Mouse (Mus musculus): ENCODE results near the gene Arhgap19. TPM values are rescaled to one million over a fixed set of nuclear protein-coding genes. Genes with fewer than 3 reads are reported as not detected.

Gene Arhgap19
- polyA plus RNA-seq, 2 experiments: 21.8 to 29.5 TPM

DNA sequence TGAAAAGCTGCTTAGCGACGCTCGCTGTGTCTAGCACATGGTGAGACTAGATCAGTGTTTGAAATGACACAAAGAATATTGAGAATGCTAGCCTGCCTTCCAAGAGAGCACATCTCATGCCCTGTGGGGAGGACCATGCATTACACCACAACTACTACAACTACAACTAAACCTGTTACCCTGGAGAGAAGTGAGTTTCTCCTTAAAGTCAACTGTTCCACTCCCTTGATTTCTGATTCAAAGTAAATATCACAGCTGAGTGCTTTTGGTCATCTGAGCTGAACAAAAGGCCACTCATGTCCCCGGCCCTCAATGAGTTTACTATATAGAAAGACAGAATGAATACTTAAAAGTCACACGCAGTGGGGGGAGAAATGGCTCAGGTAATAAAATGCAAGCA is 8.2 kb upstream of the Arhgap19 start:
- DNase-seq (ENCODE audit: low read depth in 3 of 3, low spot score in 3 of 3): no peak
- H3K4me2 ChIP-seq (ENCODE audit: low read depth): no peak overlapping the region

DNA sequence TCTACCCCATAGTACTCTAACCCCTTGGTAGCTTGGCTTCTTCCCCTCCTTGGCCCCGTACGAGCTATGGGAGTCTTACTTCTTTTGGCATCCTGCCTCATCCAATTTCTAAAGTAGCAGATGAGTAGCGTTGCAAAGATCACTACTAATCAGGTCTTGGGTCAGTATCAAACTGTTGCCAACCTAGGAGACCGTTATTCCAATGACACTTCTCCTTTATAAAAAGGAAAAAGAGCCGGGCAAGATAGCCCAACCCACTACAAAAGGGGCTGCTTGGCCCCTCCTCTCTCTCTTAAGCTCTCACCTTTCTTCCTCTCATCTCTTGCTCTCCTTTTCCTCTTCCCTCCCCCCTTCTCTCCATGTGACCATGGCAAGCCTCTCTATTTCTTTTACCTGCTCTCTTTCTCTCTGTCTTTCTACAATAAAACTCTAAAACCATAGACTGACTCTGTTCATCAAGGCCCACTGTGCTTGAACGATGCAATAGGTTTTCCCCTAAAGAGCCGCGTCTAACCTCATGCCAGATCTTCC is 6.3 kb upstream of the Arhgap19 start:
- Histone ChIP-seq H3K9ac (replicated peaks) (0 out of 2 replicates have a peak overlapping the region, but pooled peaks have one; percentile 13), H3K36me3 (replicated peaks; ENCODE audit: control insufficient read depth, insufficient read depth, low read depth) (no peaks in the 10 kb centered on the region), H3K4me2 (ENCODE audit: low read depth) (peak overlapping the region; percentile 51), H3K9me3 (ENCODE audit: control insufficient read depth, low read length) (peaks cover 5% of the 10 kb centered on the region; the same call in 1 of the 2 replicates), H3K27me3 (ENCODE audit: control insufficient read depth, insufficient read depth, low read length) (no peaks in the 10 kb centered on the region), H3K4me3 (ENCODE audit: insufficient read depth in 1 of 2, low read depth in 2 of 2, low read length in 2 of 2) (no peak overlapping the region), H3K4me1 (replicated peaks; ENCODE audit: control insufficient read depth in 2 of 2, insufficient read depth in 2 of 2, low read length in 1 of 2) (peaks cover 23 to 30% of the 10 kb centered on the region in 2 experiments), H3K27ac (peak overlapping the region; percentile 49)
- TF ChIP-seq EP300 (IDR thresholded peaks at IDR 0.05; ENCODE audit: low read depth) (no peak), CTCF (IDR thresholded peaks at IDR 0.05; ENCODE audit: low read depth) (no peak)
- DNase-seq (ENCODE audit: low read depth in 3 of 3, low spot score in 3 of 3): no peak
- 58% methylated on average over 8 of the region's 8 CpGs for WGBS (ENCODE audit: insufficient replicate concordance)
- peak; percentile 26; the same call in 1 of the 2 replicates for ATAC-seq (ENCODE audit: insufficient read depth)

More for the DNA sequence above, 8.2 kb upstream of the Arhgap19 start:
- TF ChIP-seq CTCF (IDR thresholded peaks at IDR 0.05; ENCODE audit: low read depth): no peak
- no peak for TF ChIP-seq EP300 (IDR thresholded peaks at IDR 0.05; ENCODE audit: low read depth)
- Histone ChIP-seq H3K4me3 (ENCODE audit: insufficient read depth in 1 of 2, low read depth in 2 of 2, low read length in 2 of 2) (no peak overlapping the region), H3K27ac (no peak overlapping the region), H3K9ac (replicated peaks) (no peak overlapping the region), H3K36me3 (replicated peaks; ENCODE audit: control insufficient read depth, insufficient read depth, low read depth) (no peaks in the 10 kb centered on the region), H3K9me3 (ENCODE audit: control insufficient read depth, low read length) (peaks cover 5% of the 10 kb centered on the region; the same call in 1 of the 2 replicates), H3K27me3 (ENCODE audit: control insufficient read depth, insufficient read depth, low read length) (no peaks in the 10 kb centered on the region), H3K4me1 (replicated peaks; ENCODE audit: control insufficient read depth in 2 of 2, insufficient read depth in 2 of 2, low read length in 1 of 2) (peaks cover 27 to 37% of the 10 kb centered on the region in 2 experiments)
- 81% methylated on average over 5 of the region's 5 CpGs for WGBS (ENCODE audit: insufficient replicate concordance)
- no peak for ATAC-seq (ENCODE audit: insufficient read depth)

DNA sequence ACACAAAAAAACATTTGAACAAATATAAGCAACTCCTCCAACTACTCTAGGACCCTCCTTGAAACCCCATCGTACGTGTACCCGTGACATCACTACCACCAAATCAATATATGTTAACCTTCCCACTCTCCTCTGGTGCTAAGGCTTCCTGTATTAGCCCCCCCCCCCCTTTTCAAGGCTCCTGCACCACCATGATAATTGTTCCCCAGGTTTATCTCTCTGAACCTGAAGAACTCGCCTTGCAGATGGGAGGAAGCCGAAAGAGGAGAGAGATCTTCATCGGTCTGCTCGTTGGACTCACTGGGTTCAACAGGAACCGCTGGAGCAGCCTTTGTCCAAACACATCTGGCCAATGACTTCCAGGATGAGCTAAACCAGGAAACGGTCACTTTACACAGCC is 5.7 kb upstream of the Arhgap19 start:
- Histone ChIP-seq H3K27me3 (ENCODE audit: control insufficient read depth, insufficient read depth, low read length) (no peaks in the 10 kb centered on the region), H3K9me3 (ENCODE audit: control insufficient read depth, low read length) (peaks cover 5% of the 10 kb centered on the region; the same call in 1 of the 2 replicates), H3K4me2 (ENCODE audit: low read depth) (peak overlapping the region; percentile 51), H3K36me3 (replicated peaks; ENCODE audit: control insufficient read depth, insufficient read depth, low read depth) (no peaks in the 10 kb centered on the region), H3K27ac (peak overlapping the region; percentile 49), H3K9ac (replicated peaks) (peak overlapping the region; percentile 42; the same call in 1 of the 2 replicates), H3K4me3 (ENCODE audit: insufficient read depth in 1 of 2, low read depth in 2 of 2, low read length in 2 of 2) (no peak overlapping the region), H3K4me1 (replicated peaks; ENCODE audit: control insufficient read depth in 2 of 2, insufficient read depth in 2 of 2, low read length in 1 of 2) (peaks cover 20 to 32% of the 10 kb centered on the region in 2 experiments)
- TF ChIP-seq CTCF (IDR thresholded peaks at IDR 0.05; ENCODE audit: low read depth): no peak
- peak; percentile 92 for TF ChIP-seq EP300 (IDR thresholded peaks at IDR 0.05; ENCODE audit: low read depth)
- ATAC-seq (ENCODE audit: insufficient read depth) (peak; percentile 85), DNase-seq (ENCODE audit: low read depth in 3 of 3, low spot score in 3 of 3) (peak; percentile 63 to 67 (median 67))
- 15% methylated on average over 9 of the region's 9 CpGs for WGBS (ENCODE audit: insufficient replicate concordance)

DNA sequence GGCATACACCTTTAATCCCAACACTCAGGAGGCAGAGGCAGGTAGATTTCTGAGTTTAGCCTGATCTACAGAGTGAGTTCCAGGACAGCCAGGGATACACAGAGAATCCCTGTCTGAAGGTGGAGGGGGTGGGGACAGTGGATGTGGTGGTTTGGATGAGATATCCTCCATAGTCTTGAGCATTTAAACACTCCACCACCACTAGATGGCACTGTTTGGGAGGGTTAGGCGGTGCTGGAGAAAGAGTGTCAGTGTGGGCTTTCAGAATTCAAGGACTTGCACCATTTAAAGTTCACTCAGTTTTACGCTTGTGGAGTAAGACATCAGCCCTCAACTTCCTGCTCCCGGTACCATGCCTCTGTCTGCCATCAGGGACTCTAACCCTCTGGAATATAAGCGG is 4.0 kb upstream of the Arhgap19 start:
- no peaks in the 10 kb centered on the region for H3K36me3 ChIP-seq (replicated peaks; ENCODE audit: control insufficient read depth, insufficient read depth, low read depth)
- peaks cover 25 to 32% of the 10 kb centered on the region in 2 experiments for H3K4me1 ChIP-seq (replicated peaks; ENCODE audit: control insufficient read depth in 2 of 2, insufficient read depth in 2 of 2, low read length in 1 of 2)
- H3K27ac ChIP-seq: no peak overlapping the region
- ATAC-seq (ENCODE audit: insufficient read depth) (no peak), DNase-seq (ENCODE audit: low read depth in 3 of 3, low spot score in 3 of 3) (no peak)
- no peak overlapping the region for H3K9ac ChIP-seq (replicated peaks)
- peaks cover 5% of the 10 kb centered on the region; the same call in 1 of the 2 replicates for H3K9me3 ChIP-seq (ENCODE audit: control insufficient read depth, low read length)
- H3K4me3 ChIP-seq (ENCODE audit: insufficient read depth in 1 of 2, low read depth in 2 of 2, low read length in 2 of 2): no peak overlapping the region
- no peaks in the 10 kb centered on the region for H3K27me3 ChIP-seq (ENCODE audit: control insufficient read depth, insufficient read depth, low read length)
- 89% methylated on average over 4 of the region's 4 CpGs for WGBS (ENCODE audit: insufficient replicate concordance)
- TF ChIP-seq CTCF (IDR thresholded peaks at IDR 0.05; ENCODE audit: low read depth) (peak; percentile 69), EP300 (IDR thresholded peaks at IDR 0.05; ENCODE audit: low read depth) (no peak)
- H3K4me2 ChIP-seq (ENCODE audit: low read depth): no peak overlapping the region

DNA sequence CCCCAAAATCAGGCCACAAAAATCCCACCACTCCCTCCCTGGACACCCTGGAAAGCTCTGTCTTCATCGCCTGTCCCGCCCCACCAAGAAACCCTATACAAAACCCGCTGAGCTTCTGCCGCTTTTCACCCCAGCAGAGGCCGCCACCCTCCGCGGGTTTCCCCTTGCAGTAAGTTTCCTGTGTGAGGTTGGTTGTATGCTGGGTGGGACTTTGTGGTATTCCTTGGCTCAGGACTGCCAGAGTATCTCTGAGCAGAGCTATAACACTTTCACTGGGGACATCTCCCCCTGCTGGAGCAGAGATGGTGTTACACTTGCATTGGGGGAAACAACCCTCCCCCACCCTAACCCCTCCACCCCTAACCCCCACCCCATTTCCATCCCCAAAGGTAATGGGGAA is 1.5 kb upstream of the Arhgap19 start:
- Histone ChIP-seq H3K36me3 (replicated peaks; ENCODE audit: control insufficient read depth, insufficient read depth, low read depth) (no peaks in the 10 kb centered on the region), H3K4me3 (ENCODE audit: insufficient read depth in 1 of 2, low read depth in 2 of 2, low read length in 2 of 2) (no peak overlapping the region), H3K4me1 (replicated peaks; ENCODE audit: control insufficient read depth in 2 of 2, insufficient read depth in 2 of 2, low read length in 1 of 2) (peaks cover 34 to 37% of the 10 kb centered on the region in 2 experiments), H3K27ac (no peak overlapping the region), H3K4me2 (ENCODE audit: low read depth) (no peak overlapping the region), H3K27me3 (ENCODE audit: control insufficient read depth, insufficient read depth, low read length) (no peaks in the 10 kb centered on the region), H3K9ac (replicated peaks) (no peak overlapping the region), H3K9me3 (ENCODE audit: control insufficient read depth, low read length) (peaks cover 5% of the 10 kb centered on the region; the same call in 1 of the 2 replicates)
- peak; percentile 63 for TF ChIP-seq CTCF (IDR thresholded peaks at IDR 0.05; ENCODE audit: low read depth)
- no peak for TF ChIP-seq EP300 (IDR thresholded peaks at IDR 0.05; ENCODE audit: low read depth)
- ATAC-seq (ENCODE audit: insufficient read depth) (no peak), DNase-seq (ENCODE audit: low read depth in 3 of 3, low spot score in 3 of 3) (no peak)
- 31% methylated on average over 7 of the region's 7 CpGs for WGBS (ENCODE audit: insufficient replicate concordance)

Measured in liver, embryonic 14.5 days (tissue).